Mouse (Mus musculus) adrenal gland, adult 18-20 months (tissue): ENCODE results near the gene Ctrb1. TPM values are rescaled to one million over a fixed set of nuclear protein-coding genes. Genes with fewer than 3 reads are reported as not detected.

Experiments used
- DNase-seq, 2 experiments: peaks; one replicate each; pipeline ENCODE4 v3.0.0; 2021 to 2022; ENCODE audit warnings: low spot score in 2 of 2
- long read RNA-seq, 2 experiments: library from polyadenylated mRNA; stranded (forward); transcript quantifications; one replicate each; pipeline ENCODE4 v2.0.0; 2021
- total RNA-seq, 2 experiments: library from RNA; stranded (reverse); gene quantifications; 1 replicate in 1 of 2; 2 replicates in 1 of 2; pipeline ENCODE4 v1.2.3; 2021

The Ctrb1 gene
- not detected for total RNA-seq
- long read RNA-seq, experiment 1 = 0 reads
- long read RNA-seq, experiment 2 = 0 reads

DNA sequence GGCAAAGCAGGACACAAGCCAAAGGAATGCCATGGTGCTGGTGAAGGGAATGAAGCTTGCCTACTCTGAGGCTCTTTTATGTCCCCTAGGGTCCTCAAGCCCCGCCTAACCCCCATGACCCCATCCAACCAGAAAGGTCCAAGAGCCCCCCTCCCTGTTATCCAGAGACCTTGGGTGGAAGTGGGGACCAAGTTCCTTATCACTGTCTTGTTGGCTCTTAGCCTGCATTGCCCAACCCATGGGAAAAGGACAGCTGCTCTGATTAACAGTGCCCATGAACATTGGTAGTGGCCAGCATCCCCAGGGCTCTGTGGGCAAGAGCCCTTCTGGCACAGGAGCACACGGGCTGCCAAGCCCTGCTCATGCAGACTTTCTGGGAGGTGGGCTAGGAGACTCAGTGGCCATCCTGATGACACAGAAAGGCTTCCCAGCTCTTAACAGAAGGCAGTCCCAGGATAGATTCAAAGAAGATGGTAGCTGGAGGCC lies at the start of gene Ctrb1:
Ctrb1 (minus strand) TSS at position 51 of the 486 bp plus-strand sequence.
- DNase-seq = no peak

DNA sequence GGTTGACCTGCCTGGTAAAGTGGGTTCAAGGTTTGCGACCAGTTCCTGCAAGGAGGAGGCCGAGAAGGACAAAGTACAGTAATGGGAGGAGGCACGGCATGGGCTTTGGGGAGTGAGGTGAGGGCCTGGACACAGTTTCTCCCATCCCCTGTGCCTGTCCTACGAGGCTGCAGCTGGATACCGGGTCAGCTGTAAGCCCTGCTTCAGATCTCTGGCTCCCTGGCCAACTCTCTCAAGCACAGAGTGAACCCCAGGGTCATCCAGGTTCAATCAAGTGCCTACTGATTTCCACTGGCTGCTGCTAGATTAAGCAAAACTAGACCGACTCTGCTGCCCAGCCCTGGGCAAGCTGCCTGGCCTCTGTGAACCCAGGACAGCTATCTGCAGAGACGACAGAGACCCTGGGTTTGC lies 49.5 kb upstream of the Ctrb1 start:
- peak; percentile 17 to 26 for DNase-seq

DNA sequence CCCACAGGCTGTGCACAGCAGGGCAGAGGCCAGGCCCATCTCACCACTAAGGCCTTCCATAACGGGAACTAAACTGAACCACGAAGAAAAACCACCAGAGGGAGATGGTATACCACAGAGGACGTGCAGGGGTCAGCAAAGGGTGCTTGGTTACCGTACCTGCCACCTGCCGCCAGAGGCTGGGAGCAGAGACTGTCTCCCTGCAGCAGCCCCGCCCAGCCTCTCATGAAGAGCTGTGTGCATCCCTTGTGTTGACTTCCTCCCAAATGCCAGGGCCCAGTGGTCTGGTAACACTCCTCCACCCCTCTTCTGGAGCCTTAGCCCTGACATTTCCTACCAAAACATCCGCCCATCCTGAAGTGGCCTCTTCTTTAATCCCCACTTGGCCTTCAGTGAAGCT lies 48.8 kb upstream of the Ctrb1 start:
- peak; percentile 4 to 34 for DNase-seq

DNA sequence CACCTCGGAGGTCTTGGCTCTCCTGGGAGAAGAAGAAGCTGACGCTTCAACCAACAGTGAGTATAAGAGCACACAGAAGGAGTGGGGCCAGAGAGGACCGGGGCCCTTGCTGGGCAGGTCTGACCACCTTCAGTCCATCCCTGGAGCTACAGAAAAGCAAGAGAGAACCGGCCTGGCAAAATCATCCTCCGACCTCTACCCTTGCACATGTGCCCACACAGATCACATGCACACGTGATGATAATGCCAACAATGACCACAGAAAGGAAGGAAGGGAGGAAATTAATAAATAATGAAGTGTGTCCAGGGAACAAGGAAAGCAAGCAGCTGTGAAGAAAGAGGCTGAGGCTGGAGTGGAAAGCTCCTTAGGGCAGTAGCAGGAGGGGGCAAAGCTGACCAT lies 48.1 kb upstream of the Ctrb1 start:
- DNase-seq = no peak

DNA sequence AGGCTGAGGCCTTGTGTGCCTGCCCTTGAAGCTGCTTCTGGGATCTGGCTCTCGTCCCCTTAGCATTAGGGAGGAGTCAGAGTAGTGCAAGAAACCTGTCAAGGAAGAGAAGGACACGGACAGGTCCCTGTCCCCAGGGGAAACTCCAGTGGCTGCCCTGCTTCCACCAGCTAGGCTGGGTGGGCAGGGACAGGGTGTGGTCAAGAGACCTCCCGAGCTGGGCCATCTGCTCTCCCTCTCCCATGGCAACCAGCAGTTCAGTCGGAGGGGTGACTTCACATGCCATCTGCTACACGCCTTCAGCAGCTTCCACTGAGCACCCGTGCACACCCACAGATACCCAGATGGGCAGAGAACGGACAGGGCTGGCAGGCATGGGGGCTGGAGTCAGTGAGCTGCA lies 45.5 kb upstream of the Ctrb1 start:
- peak; percentile 11 to 25 for DNase-seq

DNA sequence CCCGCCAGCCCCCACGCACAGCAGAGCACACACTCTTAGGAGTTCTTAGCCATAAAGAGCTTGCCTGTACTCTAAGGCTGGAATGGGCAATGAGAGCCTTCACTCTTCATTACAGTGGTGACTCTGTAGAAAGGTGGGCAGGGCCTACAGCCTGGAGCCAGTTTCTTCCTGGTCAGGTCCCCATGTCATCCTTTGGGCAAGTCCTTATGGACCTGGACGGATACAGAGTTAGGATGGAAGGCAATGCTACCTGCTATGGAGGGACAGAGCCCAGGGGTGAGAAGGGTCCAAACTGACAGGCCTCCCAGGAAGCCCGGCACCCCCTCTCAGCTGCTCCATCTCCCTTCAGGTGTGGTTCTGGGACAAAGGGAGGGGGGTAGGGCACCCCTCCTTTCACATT lies 45.0 kb upstream of the Ctrb1 start:
- no peak for DNase-seq

DNA sequence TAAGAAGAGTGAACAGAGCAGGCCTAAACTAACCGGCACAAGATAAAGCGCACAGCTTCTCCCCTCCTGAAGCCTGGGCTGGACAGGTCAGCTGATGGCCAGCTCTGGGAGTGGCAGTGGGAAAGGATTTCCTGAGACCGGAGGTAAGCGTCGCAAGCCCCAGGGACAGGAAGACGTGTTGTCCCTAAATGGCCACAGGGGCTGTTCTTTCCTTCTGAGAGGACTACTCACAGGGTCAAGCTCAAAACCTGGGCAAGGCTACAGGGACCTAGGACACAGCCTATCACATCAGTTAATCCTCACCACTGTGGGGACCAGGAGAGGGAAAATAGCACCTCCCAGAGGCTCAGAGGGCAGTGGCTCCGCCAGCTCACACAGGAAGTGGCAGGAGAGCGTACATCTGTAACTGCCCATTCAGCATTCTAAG lies 44.5 kb upstream of the Ctrb1 start:
- DNase-seq = peak in 1 of 2 experiments; percentile 39

DNA sequence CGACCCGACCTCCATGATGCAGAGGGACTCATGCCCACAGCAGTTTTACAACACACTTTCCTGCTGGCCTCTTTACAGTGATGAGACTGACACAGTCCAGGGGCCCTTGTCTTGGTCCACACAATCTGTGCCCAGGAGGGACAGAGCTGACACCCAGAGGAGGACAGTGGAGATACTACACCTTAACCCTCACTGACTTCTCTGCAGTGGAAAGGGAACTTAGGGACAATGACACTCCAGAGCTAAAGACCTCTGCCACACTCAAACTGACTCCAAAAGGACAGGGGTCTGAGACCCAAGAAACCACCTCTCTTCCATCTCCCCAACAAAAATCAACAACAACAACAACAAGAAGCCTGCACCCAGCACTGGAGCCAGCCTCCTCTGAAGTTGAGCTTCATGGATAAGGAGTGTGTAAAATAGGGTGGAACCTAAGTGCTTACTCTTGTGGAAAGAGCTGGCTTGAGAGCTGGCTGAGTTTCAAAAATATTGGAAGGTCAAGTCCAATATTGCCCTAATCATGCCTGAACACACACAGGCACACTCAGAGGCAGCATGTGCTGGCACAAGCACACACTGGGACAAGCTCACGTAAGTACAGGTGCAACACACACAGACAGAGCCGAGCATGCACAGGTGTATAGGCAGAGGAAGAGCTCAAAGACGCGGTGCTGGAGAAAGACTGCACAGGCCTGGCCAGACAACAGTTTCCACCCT lies 43.6 kb upstream of the Ctrb1 start:
- peak in 1 of 2 experiments; percentile 26 for DNase-seq

DNA sequence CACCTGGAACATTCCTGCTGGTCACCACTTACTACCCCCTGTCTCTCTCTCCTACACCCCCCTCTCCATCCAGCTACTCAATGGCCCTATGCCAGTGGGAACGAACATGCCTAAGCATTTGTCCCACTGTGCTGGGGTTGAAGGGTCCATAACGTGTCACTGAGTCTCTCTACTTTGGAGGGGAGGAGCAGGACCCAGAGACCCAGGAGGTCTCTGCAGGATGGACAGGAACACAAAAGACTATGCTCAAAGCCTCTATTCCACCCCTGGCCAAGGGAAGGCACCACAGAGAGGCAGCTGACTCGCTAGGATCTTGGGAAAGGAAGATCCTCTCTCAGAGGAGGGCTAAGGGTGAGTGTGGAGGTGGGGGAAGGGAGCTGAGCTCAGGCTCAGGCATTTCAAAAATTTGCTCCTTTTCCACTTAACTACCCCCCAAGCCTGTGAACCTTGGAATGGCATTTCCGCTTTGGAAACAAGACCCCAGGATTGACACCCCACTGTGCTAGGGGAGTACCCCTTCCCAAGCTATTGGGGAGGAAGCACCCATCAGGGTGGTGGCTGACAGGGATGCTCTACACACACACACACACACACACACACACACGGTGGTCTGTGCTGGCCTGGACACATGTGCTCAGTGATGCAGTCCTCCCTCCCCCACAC lies 42.9 kb upstream of the Ctrb1 start:
- no peak for DNase-seq

DNA sequence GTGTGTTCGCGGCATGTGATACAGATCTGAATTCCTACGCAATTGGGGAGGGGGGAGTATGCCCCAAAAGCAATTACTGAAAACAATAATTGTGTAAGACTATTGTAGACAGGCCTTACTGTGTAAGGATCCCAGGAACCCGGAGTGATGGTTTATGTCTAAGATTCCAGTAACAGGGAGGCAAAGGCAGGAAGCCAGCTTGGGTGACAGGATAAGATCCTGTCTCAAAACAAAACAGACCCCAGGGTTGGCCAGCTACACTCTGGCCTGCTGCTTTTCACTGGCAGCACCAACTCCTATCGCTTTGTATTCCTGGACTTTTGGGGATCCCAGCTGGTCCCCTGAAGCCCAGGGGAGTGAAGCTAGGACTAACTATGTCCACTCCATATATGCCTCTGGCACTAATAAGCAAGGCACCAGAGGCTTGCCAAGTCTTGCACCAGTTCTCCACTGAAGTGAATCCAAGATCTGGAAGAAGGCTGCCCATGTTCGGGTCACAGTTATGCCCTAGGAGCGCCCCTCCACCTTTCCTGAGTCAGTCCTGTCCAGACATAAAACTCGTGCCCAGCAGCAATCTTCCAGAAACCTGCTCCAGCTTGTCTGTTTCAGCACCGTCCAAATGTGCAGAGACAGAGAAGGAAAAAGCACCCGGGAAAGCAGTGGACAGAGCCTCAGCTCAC lies 41.7 kb upstream of the Ctrb1 start:
- peak in 1 of 2 experiments; percentile 32 for DNase-seq

DNA sequence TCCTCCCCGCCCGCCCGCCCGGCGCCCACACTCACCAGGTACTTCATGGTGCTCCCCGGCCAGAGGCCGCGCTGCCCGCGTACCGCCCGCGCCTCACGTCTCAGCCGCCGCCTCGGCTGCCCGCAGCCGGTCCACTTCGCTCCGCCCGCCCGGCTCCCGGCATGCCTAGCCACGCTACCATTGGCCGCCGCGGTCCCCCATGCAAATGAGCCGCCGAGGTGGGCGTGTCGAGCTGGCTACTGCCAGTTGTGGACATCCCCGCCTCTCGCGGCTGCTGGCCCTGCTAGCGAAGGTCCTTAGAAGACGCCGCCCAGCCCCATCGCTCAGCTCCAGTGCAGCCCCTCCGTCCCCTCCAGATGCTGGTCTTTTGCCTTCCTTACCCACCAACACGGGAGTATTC lies 41.2 kb upstream of the Ctrb1 start:
- DNase-seq = peak; percentile 96 to 97

DNA sequence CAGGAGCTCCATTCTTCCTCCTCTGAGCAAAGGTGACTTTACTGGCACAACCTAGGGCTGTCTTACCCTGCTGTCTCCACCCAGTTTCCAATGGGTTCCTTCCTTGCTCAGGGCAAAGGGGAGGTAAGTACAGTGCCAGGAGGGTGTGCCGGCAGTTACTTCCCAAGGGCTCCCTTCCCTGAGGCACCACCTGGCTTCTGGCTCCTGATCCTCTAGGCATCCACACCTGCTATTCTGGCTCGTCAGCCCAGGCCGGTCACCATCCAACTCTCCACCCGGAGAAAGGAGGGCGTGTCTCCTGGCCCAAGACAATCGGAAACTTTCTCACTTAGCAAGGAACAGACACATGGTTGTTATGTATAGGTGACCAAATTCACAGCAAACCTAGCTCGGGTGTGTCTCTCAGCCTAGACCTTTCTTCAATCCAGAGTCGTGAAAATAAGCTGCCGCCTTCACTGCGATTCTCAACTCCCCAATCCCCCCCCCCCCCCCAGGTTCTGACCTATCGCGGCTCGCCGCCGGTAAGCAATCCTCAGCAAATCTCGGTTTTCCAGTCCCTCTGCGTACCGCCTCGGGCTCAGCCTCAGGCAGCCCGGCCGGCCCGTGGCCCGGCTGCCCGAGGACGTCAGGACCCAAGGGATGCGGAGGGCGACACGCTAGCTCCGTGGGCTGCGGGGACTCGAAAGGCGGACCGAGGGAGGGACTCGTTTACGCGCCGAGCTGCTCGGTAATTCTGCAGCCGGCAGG lies 40.6 kb upstream of the Ctrb1 start:
- no peak for DNase-seq

DNA sequence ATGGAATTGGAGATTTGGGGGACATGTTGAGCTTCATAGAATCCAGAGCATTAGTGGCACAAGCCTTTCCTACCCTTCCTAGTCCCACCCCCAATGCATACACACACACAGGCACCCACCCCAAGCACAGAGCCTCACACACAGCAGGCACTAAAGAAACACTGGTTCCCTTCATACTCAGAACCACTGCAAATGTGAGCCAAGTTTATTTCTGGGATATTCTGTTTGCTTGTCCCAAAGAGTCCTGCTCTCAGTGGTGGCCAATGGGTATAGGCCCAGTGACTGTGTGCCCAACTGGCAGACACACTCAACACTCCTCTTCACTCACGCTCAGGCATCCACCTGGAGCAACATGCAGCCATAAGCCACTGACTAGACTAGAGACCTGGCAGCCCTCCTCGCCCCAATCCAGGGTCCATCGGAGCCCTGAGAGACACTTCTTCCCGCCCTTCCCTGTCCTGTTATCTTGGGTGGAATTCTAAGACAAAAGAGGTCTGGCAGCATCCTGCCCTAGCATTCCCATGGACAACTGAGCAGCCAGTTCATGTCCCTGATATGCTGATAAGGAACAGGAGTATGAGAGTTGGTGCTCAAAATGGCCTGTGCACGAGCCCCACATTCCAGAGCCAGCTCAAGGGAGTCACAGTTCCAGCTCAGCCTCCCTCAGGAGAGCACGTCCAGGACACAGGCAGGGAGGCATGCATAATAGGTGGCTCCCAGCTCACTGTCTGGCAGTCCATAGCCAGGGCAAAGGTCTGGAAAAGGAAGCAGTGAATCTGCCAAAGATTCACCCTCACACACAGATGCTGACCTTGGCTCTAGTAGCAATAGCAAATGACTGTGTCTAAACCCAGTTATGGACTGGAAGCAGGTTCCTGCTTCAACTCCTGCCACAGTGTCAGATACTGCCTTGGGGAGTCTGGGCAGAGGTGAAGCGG lies 38.7 kb upstream of the Ctrb1 start:
- DNase-seq = no peak

DNA sequence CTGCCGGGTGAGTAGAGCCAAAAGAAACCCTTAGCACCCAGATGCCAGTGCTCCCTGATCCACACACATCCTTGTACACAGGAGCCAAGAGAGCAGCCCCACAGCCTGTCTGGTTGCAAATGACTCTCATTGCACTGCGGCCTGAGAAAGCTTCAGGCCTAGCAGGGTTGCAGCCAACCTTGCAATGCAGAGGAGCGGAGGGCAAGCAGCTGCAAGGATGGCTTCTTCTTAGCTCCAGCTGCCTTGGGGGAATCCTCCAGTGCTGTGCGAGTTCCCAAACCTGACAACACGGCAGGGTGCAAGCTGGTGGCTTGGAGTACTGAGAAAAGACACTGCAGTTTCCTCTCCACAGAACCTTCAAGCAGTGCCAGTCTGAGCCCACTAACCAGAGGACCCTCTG lies 37.7 kb upstream of the Ctrb1 start:
- no peak for DNase-seq

DNA sequence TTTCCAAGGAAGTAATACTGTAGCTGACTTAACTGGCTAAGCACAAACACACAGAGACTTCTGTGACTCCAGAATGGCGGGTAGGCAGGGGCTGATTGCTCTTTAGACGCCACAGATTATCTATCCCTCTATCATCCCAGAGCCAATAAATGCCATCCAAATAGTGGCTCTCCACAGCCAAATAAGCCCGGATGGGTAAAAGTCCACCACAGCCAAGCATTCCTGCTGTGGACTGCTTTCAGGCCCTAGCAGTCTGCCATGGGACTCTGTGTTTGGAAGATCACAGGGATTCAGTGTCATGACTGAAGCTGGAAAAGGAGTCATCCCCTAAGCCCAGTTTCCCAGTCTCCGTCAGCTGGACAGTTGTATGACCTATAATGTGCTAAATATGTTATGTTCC lies 36.7 kb upstream of the Ctrb1 start:
- no peak for DNase-seq

DNA sequence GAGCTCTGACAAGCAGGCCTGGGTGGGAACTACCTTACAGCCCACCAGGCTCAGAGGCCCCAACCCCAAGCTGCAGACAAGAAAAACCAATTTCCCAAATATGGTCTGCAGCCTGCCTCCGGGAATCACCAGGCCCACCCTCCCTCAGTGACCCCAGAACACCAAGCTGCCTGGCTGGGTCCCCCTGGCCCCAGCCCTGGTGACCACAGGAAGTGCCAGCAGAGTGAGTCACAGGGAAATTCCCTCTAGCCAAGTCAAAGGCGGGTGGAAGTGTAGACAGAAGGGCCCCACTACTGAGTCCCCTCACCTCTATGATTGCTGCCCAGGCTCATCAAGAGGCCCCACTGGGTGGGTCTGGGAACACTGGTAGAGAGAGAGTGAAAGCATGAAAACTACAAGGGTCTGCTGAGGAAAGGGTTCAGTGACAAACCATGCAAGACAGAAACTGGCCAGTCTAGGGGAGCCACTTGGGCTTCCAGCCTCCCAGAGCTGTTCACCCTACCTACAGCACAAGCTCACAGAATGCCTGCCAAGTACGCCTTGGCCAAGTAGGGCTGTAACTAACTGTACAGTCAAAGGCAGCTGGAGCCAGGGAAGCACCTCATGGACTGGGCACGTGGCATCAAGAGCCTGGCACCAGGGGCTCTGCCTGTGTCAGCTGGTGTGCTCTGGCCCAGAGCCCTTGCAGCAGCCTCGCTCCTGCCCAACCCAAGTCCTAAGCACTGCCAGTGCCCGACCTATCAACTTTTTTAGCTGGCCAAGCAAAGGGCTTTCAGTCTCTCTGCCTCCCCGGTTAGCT lies 35.5 kb upstream of the Ctrb1 start:
- DNase-seq = peak in 1 of 2 experiments; percentile 58

DNA sequence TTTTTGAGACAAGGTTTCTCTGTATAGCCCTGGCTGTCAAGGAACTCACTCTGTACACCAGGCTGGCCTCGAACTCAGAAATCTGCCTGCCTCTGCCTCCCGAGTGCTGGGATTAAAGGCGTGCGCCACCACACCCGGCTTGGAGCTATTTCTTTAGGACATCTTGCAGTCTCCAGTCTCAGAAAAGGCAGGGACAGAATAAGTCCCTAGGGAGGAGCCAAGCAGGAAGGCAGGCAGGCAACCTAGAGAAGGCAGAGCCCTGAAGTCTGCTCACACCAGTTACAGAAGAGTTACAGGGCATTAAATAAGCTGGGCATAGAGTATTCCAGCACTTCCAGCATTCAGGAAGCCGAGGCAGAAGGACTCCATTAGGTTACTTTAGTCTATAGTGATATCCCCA lies 34.5 kb upstream of the Ctrb1 start:
- no peak for DNase-seq

DNA sequence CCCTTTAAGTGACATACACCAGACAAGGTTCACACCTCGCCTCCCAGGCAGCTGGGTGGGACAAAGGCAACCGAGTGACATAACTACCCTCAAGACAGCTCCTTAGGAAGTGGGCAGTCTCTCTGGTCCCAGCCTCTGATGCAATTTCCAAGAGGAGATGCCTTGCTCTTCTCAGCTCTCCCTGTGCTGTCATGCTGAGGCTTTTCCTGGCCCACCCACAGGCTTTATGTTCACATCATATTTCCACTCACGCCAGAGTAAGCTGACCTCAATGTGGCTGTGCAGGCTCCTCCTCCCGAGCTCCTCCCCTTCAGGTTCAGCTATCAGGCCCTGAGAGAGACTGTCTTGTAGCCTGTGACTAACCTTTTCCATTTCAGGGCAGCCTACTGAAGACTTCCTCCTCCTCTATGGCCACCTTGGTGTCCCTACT lies 29.3 kb upstream of the Ctrb1 start:
- peak in 1 of 2 experiments; percentile 20 for DNase-seq

DNA sequence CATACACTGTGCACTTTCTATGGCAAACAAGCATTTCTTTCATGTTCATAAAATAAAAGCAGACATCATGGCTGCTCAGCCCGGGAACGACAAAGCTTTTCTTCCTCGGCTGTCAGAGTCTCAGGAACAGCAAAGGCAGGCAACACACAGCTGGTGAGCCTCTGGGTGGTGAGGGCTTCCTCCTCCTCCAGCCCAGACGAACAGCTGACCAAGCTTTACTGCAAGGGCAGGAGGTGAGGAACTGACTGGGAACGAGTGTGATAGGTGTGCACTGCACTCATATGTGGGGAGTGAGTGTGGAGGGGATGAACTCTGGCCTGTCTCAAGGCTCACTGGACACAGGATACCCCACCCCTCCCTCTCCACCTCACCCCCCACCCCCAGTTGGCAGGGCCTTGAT lies 28.1 kb upstream of the Ctrb1 start:
- peak; percentile 5 to 16 for DNase-seq
